Comparison of ENCODE assay signal across 9 mouse cellular contexts in the genomic region with DNA sequence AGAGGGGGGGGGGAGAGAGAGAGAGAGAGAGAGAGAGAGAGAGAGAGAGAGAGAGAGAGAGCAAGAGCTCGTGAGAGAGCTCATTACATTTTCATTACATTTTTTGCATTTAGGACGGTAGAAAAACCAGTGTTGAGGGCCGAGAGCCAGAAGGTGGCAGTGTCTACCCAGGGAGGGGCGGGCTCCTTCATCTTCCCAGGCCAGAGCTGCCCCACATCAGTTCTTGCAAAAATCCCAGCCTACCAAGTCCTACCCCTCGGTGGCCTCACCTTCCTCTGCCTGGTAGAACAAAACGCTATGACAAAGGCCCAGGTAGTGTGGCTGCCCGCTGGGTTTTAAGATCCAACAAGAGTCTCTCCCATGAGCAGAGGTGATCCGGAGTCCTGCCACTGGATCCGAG. TPM values are rescaled to one million over a fixed set of nuclear protein-coding genes. Genes with fewer than 3 reads are reported as not detected.
A peak's percentile ranks its signal among the peaks of the same experiment; 100 is the strongest.
DNase-seq lines count a peak whose midpoint lies in the region; ATAC-seq lines count a peak whose summit lies in the region.
"Had no signal": no experiment of that assay in that cellular context is flagged by ENCODE, and none has a peak within 500 bp of the region (broad histone marks: within the 10 kb centered on the region; RNA-seq: fewer than 3 reads in every experiment).

No protein-coding gene starts in this region.

- H3K27ac ChIP-seq in hindbrain, embryonic 13.5 days, result no peak overlapping the region

- no peak overlapping the region for H3K9ac ChIP-seq in hindbrain, embryonic 13.5 days
- H3K9ac ChIP-seq: liver, embryonic 15.5 days had no signal

- peak; percentile 91 for DNase-seq in NIH3T3 (ENCODE audit: low read depth)
- DNase-seq in cerebellum, adult 8-10 months, result peak; percentile 57
- peak; percentile 68 to 71 for DNase-seq in layer of hippocampus, postnatal 36 days
- DNase-seq in right cerebral cortex, postnatal 14 days, result peak; percentile 69
- DNase-seq in urinary bladder, postnatal 4 days (ENCODE audit: low spot score in 2 of 2), result peak; percentile 68 to 76

- 0 out of 2 replicates have a peak overlapping the region, but pooled peaks have one; percentile 15 for H3K4me2 ChIP-seq in hindbrain, embryonic 13.5 days
- H3K4me2 ChIP-seq: liver, embryonic 15.5 days had no signal

- peaks cover 15% of the 10 kb centered on the region for H3K4me1 ChIP-seq in hindbrain, embryonic 13.5 days (replicated peaks)

- H3K36me3 ChIP-seq in hindbrain, embryonic 13.5 days, result no peaks in the 10 kb centered on the region
- H3K36me3 ChIP-seq: liver, embryonic 15.5 days had no signal

- peaks cover 5% of the 10 kb centered on the region; the same call in 1 of the 2 replicates for H3K9me3 ChIP-seq in hindbrain, embryonic 13.5 days

- H3K4me3 ChIP-seq in hindbrain, embryonic 13.5 days, result no peak overlapping the region
- H3K4me3 ChIP-seq: liver, embryonic 15.5 days had no signal

- peak; percentile 72; the same call in 1 of the 2 replicates for ATAC-seq in frontal cortex, adult (ENCODE audit: low TSS enrichment)
- peak; percentile 71; the same call in 1 of the 2 replicates for ATAC-seq in hindbrain, embryonic 13.5 days (ENCODE audit: low FRiP score)
- ATAC-seq in megakaryocyte-erythroid progenitor cell, adult 5-6 weeks (replicated peaks; ENCODE audit: low FRiP score, low TSS enrichment, poor library complexity, severe bottlenecking), result peak; percentile 69

- 13% methylated on average over 9 of the region's 9 CpGs for WGBS in hindbrain, embryonic 13.5 days

- no peaks in the 10 kb centered on the region for H3K27me3 ChIP-seq in hindbrain, embryonic 13.5 days
- H3K27me3 ChIP-seq: liver, embryonic 15.5 days had no signal

RNA-seq across cellular contexts. Expression of a gene that starts 25.6 kb away (rescaled TPM):
- 237 and 256 TPM in 2 replicates for polyA plus RNA-seq in hindbrain, embryonic 13.5 days (2015; fragmentation: Nextera tagmentation; extraction: Ambion mirVana)
- 10 to 100 TPM; 57.6 to 61.5 TPM for total RNA-seq in layer of hippocampus, postnatal 36 days (2021)
- 80.7 and 102 TPM in 2 replicates for total RNA-seq in megakaryocyte-erythroid progenitor cell, adult 5-6 weeks (2014; fragmentation: Nextera tagmentation)
- total RNA-seq in megakaryocyte-erythroid progenitor cell, adult 5-6 weeks (2017), result 117 and 132 TPM in 2 replicates

RNA-seq across cellular contexts. Expression of a gene that starts 45.8 kb away (rescaled TPM):
- polyA plus RNA-seq in hindbrain, embryonic 13.5 days (2015; fragmentation: Nextera tagmentation; extraction: Ambion mirVana), result 23.9 and 26.5 TPM in 2 replicates
- 10 to 100 TPM; 21.6 to 24.1 TPM for total RNA-seq in layer of hippocampus, postnatal 36 days (2021)
- total RNA-seq in megakaryocyte-erythroid progenitor cell, adult 5-6 weeks (2014; fragmentation: Nextera tagmentation), result 8.3 and 13.4 TPM in 2 replicates
- total RNA-seq in megakaryocyte-erythroid progenitor cell, adult 5-6 weeks (2017), result 3.2 and 3.4 TPM in 2 replicates
